Mouse (Mus musculus) stomach, embryonic 15.5 days (tissue): Measurements from ENCODE around the gene Gm12800. TPM values are rescaled to one million over a fixed set of nuclear protein-coding genes. Genes with fewer than 3 reads are reported as not detected.
"Not testable (repeated sequence)": the region's sequence is repeated elsewhere in the genome, so short reads cannot be mapped to it uniquely, and the experiment has no call there.

Experiments used
- ATAC-seq: fragments of 200-750 bp; cut with Nextera tagmentation; 2 replicates; pipeline ENCODE4 v1.8.0; 2017; ENCODE audit warnings: low read depth, moderate number of reproducible peaks, moderate TSS enrichment; ENCODE audit not compliant: insufficient read depth, low FRiP score
- H3K27ac ChIP-seq: fragments of 300-500 bp; sonication (generic); 2 replicates; pipeline ENCODE4 v1.5.1; 2015; ENCODE audit warnings: mild to moderate bottlenecking, inconsistent platforms
- H3K27me3 ChIP-seq: fragments of 300-500 bp; sonication (generic); replicated peaks from 2 replicates; pipeline ENCODE4 v1.6.1; 2015; ENCODE audit warnings: inconsistent platforms
- H3K36me3 ChIP-seq: fragments of 300-500 bp; sonication (generic); 2 replicates; pipeline ENCODE4 v1.6.1; 2015; ENCODE audit warnings: inconsistent platforms
- H3K4me1 ChIP-seq: fragments of 300-500 bp; sonication (generic); 2 replicates; pipeline ENCODE4 v1.6.1; 2015; ENCODE audit warnings: inconsistent platforms
- H3K4me2 ChIP-seq: fragments of 300-500 bp; sonication (generic); 2 replicates; pipeline ENCODE4 v1.6.1; 2015; ENCODE audit warnings: mild to moderate bottlenecking, inconsistent platforms
- H3K4me3 ChIP-seq: fragments of 300-500 bp; sonication (generic); replicated peaks from 2 replicates; pipeline ENCODE4 v1.5.1; 2015; ENCODE audit warnings: inconsistent platforms
- H3K9ac ChIP-seq: fragments of 300-500 bp; sonication (generic); 2 replicates; pipeline ENCODE4 v1.6.1; 2015; ENCODE audit warnings: inconsistent platforms
- H3K9me3 ChIP-seq: fragments of 300-500 bp; sonication (generic); 2 replicates; pipeline ENCODE4 v1.6.1; 2016; ENCODE audit warnings: inconsistent platforms
- WGBS: fragments of 180-500 bp; shearing (Covaris S2); methylation state at CpG from one replicate; pipeline ENCODE4 v1.1.7; 2015; 5-methylcytosine and 5-hydroxymethylcytosine counted together
- polyA plus RNA-seq: library from polyadenylated mRNA; unstranded; fragments of >200 nt; fragmentation: Nextera tagmentation; extraction: Ambion mirVana; gene quantifications from 2 replicates; pipeline ENCODE4 v1.2.1, GENCODE M21; 2015

Gm12800 gene
- polyA plus RNA-seq, result not detected in 2 replicates

GRCm38 (mm10) chr4:101908821-101909220 is at the start of gene Gm12800:
Gene Gm12800, plus strand, starts transcription at chr4:101909121.
- not testable (repeated sequence) for H3K27me3 ChIP-seq, H3K4me3 ChIP-seq, H3K9ac ChIP-seq, ATAC-seq, H3K36me3 ChIP-seq, H3K27ac ChIP-seq, H3K4me2 ChIP-seq, H3K9me3 ChIP-seq, H3K4me1 ChIP-seq
- 80% methylated on average over 2 of the region's 2 CpGs for WGBS

- no peak overlapping the region for H3K27ac ChIP-seq
- no peak overlapping the region for H3K4me3 ChIP-seq
- H3K27me3 ChIP-seq, result no peaks in the 10 kb centered on the region
- WGBS, result 44% methylated on average over 6 of the region's 6 CpGs
- no peak overlapping the region for H3K9ac ChIP-seq
- no peaks in the 10 kb centered on the region for H3K36me3 ChIP-seq
- H3K9me3 ChIP-seq, result no peaks in the 10 kb centered on the region
- H3K4me1 ChIP-seq, result no peaks in the 10 kb centered on the region
- no peak for ATAC-seq
- H3K4me2 ChIP-seq, result no peak overlapping the region
Measured at GRCm38 (mm10) chr4:101860873-101861272, 48.0 kb upstream of the Gm12800 start.

GRCm38 (mm10) chr4:101862289-101862688 is 46.6 kb upstream of the Gm12800 start:
- H3K4me3 ChIP-seq, result no peak overlapping the region

GRCm38 (mm10) chr4:101872031-101872430 is 36.9 kb upstream of the Gm12800 start:
- H3K9me3 ChIP-seq, H3K27ac ChIP-seq, ATAC-seq, H3K27me3 ChIP-seq, H3K36me3 ChIP-seq, H3K4me3 ChIP-seq, H3K4me1 ChIP-seq, H3K4me2 ChIP-seq, H3K9ac ChIP-seq: not testable (repeated sequence)
- WGBS, result 66% methylated on average over 2 of the region's 2 CpGs

More at GRCm38 (mm10) chr4:101862289-101862688, 46.6 kb upstream of the Gm12800 start:
- Histone ChIP-seq H3K36me3 (no peaks in the 10 kb centered on the region), H3K9me3 (no peaks in the 10 kb centered on the region), H3K27ac (no peak overlapping the region), H3K9ac (no peak overlapping the region), H3K4me2 (no peak overlapping the region), H3K4me1 (no peaks in the 10 kb centered on the region), H3K27me3 (no peaks in the 10 kb centered on the region)
- WGBS, result 90% methylated on average over 6 of the region's 6 CpGs
- ATAC-seq, result no peak

DNA sequence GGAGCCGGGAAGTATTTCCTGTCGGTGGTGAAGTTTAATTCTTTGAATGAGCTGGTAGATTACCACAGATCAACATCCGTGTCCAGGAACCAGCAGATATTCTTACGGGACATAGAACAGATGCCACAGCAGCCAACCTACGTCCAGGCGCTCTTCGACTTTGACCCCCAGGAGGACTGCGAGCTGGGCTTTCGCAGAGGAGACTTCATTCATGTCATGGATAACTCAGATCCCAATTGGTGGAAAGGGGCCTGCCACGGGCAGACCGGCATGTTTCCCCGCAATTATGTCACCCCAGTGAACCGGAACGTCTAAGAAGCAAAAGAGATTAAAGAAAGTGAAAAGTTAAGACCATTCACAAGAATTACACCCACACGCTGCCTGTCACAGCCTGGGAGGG is 33.2 kb upstream of the Gm12800 start:
- H3K27ac ChIP-seq, H3K4me3 ChIP-seq, ATAC-seq, H3K9me3 ChIP-seq, H3K27me3 ChIP-seq, H3K9ac ChIP-seq, H3K36me3 ChIP-seq, H3K4me1 ChIP-seq, H3K4me2 ChIP-seq: not testable (repeated sequence)
- WGBS, result 78% methylated on average over 15 of the region's 15 CpGs

GRCm38 (mm10) chr4:101883641-101884040 is 25.3 kb upstream of the Gm12800 start:
- Histone ChIP-seq H3K4me2 (no peak overlapping the region), H3K4me3 (no peak overlapping the region), H3K9ac (no peak overlapping the region), H3K36me3 (no peaks in the 10 kb centered on the region), H3K27ac (no peak overlapping the region), H3K9me3 (no peaks in the 10 kb centered on the region), H3K27me3 (no peaks in the 10 kb centered on the region), H3K4me1 (no peaks in the 10 kb centered on the region)
- WGBS, result 30% methylated on average over 3 of the region's 3 CpGs
- no peak for ATAC-seq

DNA sequence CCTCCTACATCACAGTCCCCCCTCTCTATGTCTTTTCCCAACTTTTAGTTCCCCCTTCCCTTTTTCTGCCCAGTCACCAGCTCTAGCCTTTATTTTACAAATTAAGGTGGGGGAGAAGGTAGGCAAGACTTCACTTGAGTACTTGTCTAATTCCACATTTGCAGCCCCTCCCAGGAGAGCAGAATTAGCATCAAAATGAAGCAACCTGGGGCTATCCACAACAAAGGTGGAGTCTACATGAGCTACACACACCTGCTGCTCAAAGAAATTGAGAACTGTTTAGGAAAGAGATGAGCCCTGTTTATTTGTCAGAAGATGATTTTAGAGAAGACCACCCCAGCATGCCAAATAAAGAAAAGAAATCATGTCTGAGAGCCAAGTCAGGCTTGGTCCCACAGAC is 19.5 kb upstream of the Gm12800 start:
- Histone ChIP-seq H3K27me3 (no peaks in the 10 kb centered on the region), H3K27ac (no peak overlapping the region), H3K9me3 (no peaks in the 10 kb centered on the region), H3K4me1 (no peaks in the 10 kb centered on the region), H3K36me3 (no peaks in the 10 kb centered on the region), H3K4me2 (no peak overlapping the region), H3K9ac (no peak overlapping the region), H3K4me3 (no peak overlapping the region)
- ATAC-seq, result no peak

DNA sequence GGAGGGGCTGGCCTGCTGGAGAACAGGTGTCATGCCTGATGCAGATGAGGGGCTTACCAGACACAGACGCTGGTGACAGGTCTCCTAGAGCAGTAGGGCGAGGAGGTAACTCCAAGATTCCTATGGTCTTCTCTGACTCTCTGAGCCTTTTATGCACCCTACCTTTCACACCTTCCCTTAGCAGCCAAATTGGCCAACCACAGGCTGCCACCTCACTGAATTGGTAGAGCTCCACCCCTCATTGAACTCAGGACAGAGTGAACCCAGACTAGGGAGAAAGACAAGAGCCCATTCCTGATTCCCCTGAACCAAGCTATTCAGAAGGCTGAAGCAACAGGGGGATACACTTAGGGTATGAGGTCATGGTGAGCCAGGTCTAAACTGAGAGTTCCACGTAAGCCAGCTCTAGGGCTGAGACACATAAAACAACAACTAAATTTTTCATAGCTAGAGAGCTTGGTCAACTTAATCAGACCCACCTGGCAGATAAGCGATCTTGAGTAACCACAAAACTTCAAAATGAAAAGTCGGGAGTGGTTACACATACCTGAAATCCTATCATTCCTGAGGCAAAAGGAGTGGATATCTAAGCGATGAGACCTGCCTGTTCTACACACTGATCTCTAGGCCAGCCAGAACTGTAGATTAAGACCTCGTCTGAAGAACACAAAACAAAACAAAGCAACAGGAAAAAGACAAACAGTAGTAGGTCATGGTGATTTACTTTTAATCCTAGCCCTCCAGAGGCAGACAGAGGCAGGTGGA is 15.1 kb upstream of the Gm12800 start, which contains the start of gene C130073F10Rik:
Gene C130073F10Rik (minus strand): TSS at position 134 of the 765 bp plus-strand sequence.
- no peaks in the 10 kb centered on the region for H3K27me3 ChIP-seq
- H3K36me3 ChIP-seq, result no peaks in the 10 kb centered on the region
- no peak within 1 kb of the TSS for H3K9ac ChIP-seq
- 72% methylated on average over 7 of the region's 7 CpGs for WGBS
- no peak within 1 kb of the TSS for H3K4me3 ChIP-seq
- H3K27ac ChIP-seq, result no peak within 1 kb of the TSS
- H3K4me2 ChIP-seq, result no peak within 1 kb of the TSS
- no peak for ATAC-seq
- H3K4me1 ChIP-seq, result no peaks in the 10 kb centered on the region
- H3K9me3 ChIP-seq, result no peaks in the 10 kb centered on the region

DNA sequence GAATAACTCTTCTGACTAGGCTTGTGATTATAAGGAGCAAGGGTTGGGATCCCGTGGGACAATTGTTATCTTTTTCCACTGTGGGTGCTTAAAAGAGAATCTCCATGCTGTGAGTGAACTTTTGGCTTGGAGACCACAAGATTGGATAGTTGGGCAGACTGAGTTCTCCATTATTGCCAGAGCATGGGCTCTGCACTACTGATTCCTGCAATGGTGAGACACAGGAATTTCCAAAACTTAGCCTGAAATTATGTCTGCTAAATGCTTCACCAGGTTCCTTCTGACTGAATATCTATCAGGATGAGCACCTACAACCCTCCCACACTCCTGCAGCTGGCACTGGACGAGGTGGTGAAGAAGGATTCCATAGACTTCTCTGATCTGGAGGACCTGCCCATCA is 31.2 kb downstream of the Gm12800 start, which contains the start of gene Gm12794:
Gene Gm12794 (plus strand): TSS at position 301 of the 400 bp plus-strand sequence.
- H3K4me1 ChIP-seq, H3K9ac ChIP-seq, H3K27ac ChIP-seq, H3K4me3 ChIP-seq, H3K4me2 ChIP-seq, H3K27me3 ChIP-seq, ATAC-seq, H3K9me3 ChIP-seq, H3K36me3 ChIP-seq: not testable (repeated sequence)
- 73% methylated on average over 2 of the region's 2 CpGs for WGBS

Other genes starting within 250 kb of the Gm12800 start
- 2.3 and 3.0 TPM in 2 replicates for gene Lepr, start 191.7 kb upstream of the Gm12800 start, polyA plus RNA-seq
- not detected in 2 replicates for gene B020004J07Rik, start 65.1 kb upstream of the Gm12800 start, polyA plus RNA-seq
- not detected in 2 replicates for gene C130073F10Rik, start 15.3 kb upstream of the Gm12800 start, polyA plus RNA-seq
- not detected in 2 replicates for gene Gm12794, start 31.3 kb downstream of the Gm12800 start, polyA plus RNA-seq
- not detected in 2 replicates for gene Gm12790, start 71.9 kb downstream of the Gm12800 start, polyA plus RNA-seq
- not detected in 2 replicates for gene Gm12789, start 77.5 kb downstream of the Gm12800 start, polyA plus RNA-seq
- 12.1 and 12.5 TPM in 2 replicates for gene Pde4b, start 178.4 kb downstream of the Gm12800 start, polyA plus RNA-seq